Mouse (Mus musculus) stomach, postnatal 0 days (tissue): Measurements from ENCODE around the gene Tex22.

Source experiments
- CTCF ChIP-seq: IDR thresholded peaks from 2 replicates; pipeline ENCODE4 v1.5.1; 2016; ENCODE audit warnings: antibody characterized with exemption, low read depth, mild to moderate bottlenecking, moderate library complexity
- EP300 ChIP-seq: optimal IDR thresholded peaks from 2 replicates; pipeline ENCODE3; 2016; ENCODE audit warnings: antibody characterized with exemption

GRCm38 (mm10) chr12:113031441-113031840 lies 42.9 kb upstream of the Tex22 start:
- no peak for TF ChIP-seq CTCF
- TF ChIP-seq EP300: no peak
